Mouse (Mus musculus) lung, adult 2 months (tissue): Measurements from ENCODE around the gene Fxyd2.

Experiments
- CTCF ChIP-seq: fragments of 200-500 bp; IDR thresholded peaks from 2 replicates; pipeline ENCODE4 v1.5.1; 2011; ENCODE audit warnings: mild to moderate bottlenecking, low read length, control low read depth; ENCODE audit not compliant: insufficient read depth
- POLR2A ChIP-seq: fragments of 200-500 bp; IDR thresholded peaks from 2 replicates; pipeline ENCODE4 v1.6.1; 2011; ENCODE audit warnings: low read depth, mild to moderate bottlenecking, control low read depth, low read length, borderline replicate concordance; ENCODE audit errors: extremely low read depth

GRCm38 (mm10) chr9:45401851-45402250 is 2.4 kb downstream of the Fxyd2 start:
- TF ChIP-seq CTCF, result no peak
- no peak for TF ChIP-seq POLR2A
